In the genomic region with DNA sequence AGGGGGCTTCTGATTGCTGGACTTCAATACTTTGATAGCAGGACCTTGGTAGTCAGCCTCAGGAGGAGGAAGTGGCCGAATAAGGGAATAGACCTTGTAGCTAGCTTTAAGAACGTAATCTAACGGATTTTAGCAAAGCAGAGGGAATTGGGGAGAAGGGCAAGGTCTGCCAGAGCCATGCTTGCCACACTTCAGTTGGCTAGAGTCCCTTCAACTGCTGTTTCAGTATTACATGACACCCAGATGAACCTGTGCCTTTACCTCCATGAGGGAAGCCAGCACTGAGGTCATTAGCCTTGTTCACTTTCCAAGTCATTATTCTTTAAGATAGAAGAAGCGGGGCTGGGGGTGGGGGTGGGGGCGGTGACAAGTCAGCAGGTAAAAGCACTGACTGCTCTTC, we compare ENCODE assay signal across 41 mouse cellular contexts. TPM values are rescaled to one million over a fixed set of nuclear protein-coding genes. Genes with fewer than 3 reads are reported as not detected.
"Had no signal": no experiment of that assay in that cellular context is flagged by ENCODE, and none has a peak within 500 bp of the region (broad histone marks: within the 10 kb centered on the region; RNA-seq: fewer than 3 reads in every experiment).

No protein-coding gene starts in this region.

- H3K27ac ChIP-seq: limb, embryonic 10.5 days; limb, embryonic 12.5 days; limb, embryonic 13.5 days; limb, embryonic 15.5 days; liver, embryonic 12.5 days; liver, embryonic 13.5 days; liver, embryonic 14.5 days; liver, embryonic 15.5 days; lung, embryonic 15.5 days; macrophage; midbrain, embryonic 10.5 days; midbrain, embryonic 12.5 days; midbrain, embryonic 13.5 days; midbrain, embryonic 15.5 days; neural tube, embryonic 12.5 days; neural tube, embryonic 13.5 days had no signal

- H3K4me1 ChIP-seq: limb, embryonic 10.5 days; limb, embryonic 12.5 days; limb, embryonic 13.5 days; limb, embryonic 15.5 days; liver, embryonic 12.5 days; liver, embryonic 13.5 days; liver, embryonic 15.5 days; lung, embryonic 15.5 days; megakaryocyte, embryonic 14.5 days; midbrain, embryonic 10.5 days; midbrain, embryonic 12.5 days; midbrain, embryonic 13.5 days; midbrain, embryonic 15.5 days; neural tube, embryonic 12.5 days; neural tube, embryonic 13.5 days had no signal

- H3K4me3 ChIP-seq: limb, embryonic 10.5 days; limb, embryonic 12.5 days; limb, embryonic 13.5 days; limb, embryonic 15.5 days; liver, embryonic 12.5 days; liver, embryonic 13.5 days; liver, embryonic 15.5 days; lung, embryonic 15.5 days; megakaryocyte, embryonic 14.5 days; midbrain, embryonic 10.5 days; midbrain, embryonic 12.5 days; midbrain, embryonic 13.5 days; midbrain, embryonic 15.5 days; myocyte; neural tube, embryonic 12.5 days; neural tube, embryonic 13.5 days had no signal

- H3K4me2 ChIP-seq: limb, embryonic 12.5 days; limb, embryonic 13.5 days; limb, embryonic 15.5 days; liver, embryonic 11.5 days; liver, embryonic 12.5 days; liver, embryonic 13.5 days; liver, embryonic 15.5 days; lung, embryonic 14.5 days; lung, embryonic 15.5 days; midbrain, embryonic 11.5 days; midbrain, embryonic 12.5 days; midbrain, embryonic 13.5 days; midbrain, embryonic 15.5 days; neural tube, embryonic 12.5 days; neural tube, embryonic 13.5 days had no signal

- H3K9me3 ChIP-seq: limb, embryonic 10.5 days; limb, embryonic 12.5 days; limb, embryonic 13.5 days; limb, embryonic 15.5 days; liver, embryonic 12.5 days; liver, embryonic 13.5 days; liver, embryonic 15.5 days; lung, embryonic 15.5 days; midbrain, embryonic 10.5 days; midbrain, embryonic 12.5 days; midbrain, embryonic 15.5 days; neural tube, embryonic 12.5 days; neural tube, embryonic 13.5 days had no signal

- H3K36me3 ChIP-seq: limb, embryonic 10.5 days; limb, embryonic 12.5 days; limb, embryonic 13.5 days; limb, embryonic 15.5 days; liver, embryonic 12.5 days; liver, embryonic 13.5 days; liver, embryonic 15.5 days; lung, embryonic 15.5 days; midbrain, embryonic 10.5 days; midbrain, embryonic 12.5 days; midbrain, embryonic 13.5 days; midbrain, embryonic 15.5 days; neural tube, embryonic 12.5 days; neural tube, embryonic 13.5 days had no signal

- H3K9ac ChIP-seq: limb, embryonic 12.5 days; limb, embryonic 13.5 days; limb, embryonic 15.5 days; liver, embryonic 12.5 days; liver, embryonic 13.5 days; liver, embryonic 14.5 days; liver, embryonic 15.5 days; lung, embryonic 14.5 days; lung, embryonic 15.5 days; midbrain, embryonic 12.5 days; midbrain, embryonic 13.5 days; midbrain, embryonic 15.5 days; neural tube, embryonic 12.5 days; neural tube, embryonic 13.5 days had no signal

- DNase-seq: left cerebral cortex, postnatal 4 days; liver; liver, embryonic 13.5 days; lung, adult 18-20 months; lung, adult 2 months; lung, embryonic 14.5 days; lung, postnatal 10 days; lung, postnatal 14 days; lung, postnatal 36 days; lung, postnatal 4 days; midbrain, embryonic 14.5 days had no signal

- H3K27me3 ChIP-seq: limb, embryonic 12.5 days; limb, embryonic 13.5 days; limb, embryonic 15.5 days; liver, embryonic 13.5 days; liver, embryonic 15.5 days; lung, embryonic 15.5 days; midbrain, embryonic 12.5 days; midbrain, embryonic 13.5 days; midbrain, embryonic 15.5 days; neural tube, embryonic 12.5 days; neural tube, embryonic 13.5 days had no signal

- ATAC-seq: liver, embryonic 12.5 days; lung, postnatal 0 days; midbrain, embryonic 13.5 days; midbrain, embryonic 15.5 days; midbrain, embryonic 16.5 days had no signal

RNA-seq across cellular contexts. Expression of a gene that starts 14.5 kb away (rescaled TPM):
- total RNA-seq: left cerebral cortex, postnatal 25 days; left cerebral cortex, postnatal 36 days; megakaryocyte progenitor cell, adult 5-6 weeks; megakaryocyte, adult 5-6 weeks; megakaryocyte-erythroid progenitor cell, adult 5-6 weeks; monocyte, adult 5-6 weeks had no signal
- polyA plus RNA-seq: lung, embryonic 14.5 days; macrophage; midbrain, embryonic 10.5 days; midbrain, embryonic 11.5 days; midbrain, embryonic 12.5 days; midbrain, embryonic 13.5 days; myocyte had no signal

RNA-seq across cellular contexts. Expression of a gene that starts 18.0 kb away (rescaled TPM):
- total RNA-seq: megakaryocyte, adult 5-6 weeks; megakaryocyte-erythroid progenitor cell, adult 5-6 weeks; midbrain, postnatal 0 days; monocyte, adult 5-6 weeks had no signal
- polyA plus RNA-seq: liver, embryonic 13.5 days; liver, embryonic 14.5 days; liver, embryonic 16.5 days; lung, embryonic 14.5 days; macrophage; midbrain, embryonic 10.5 days; midbrain, embryonic 12.5 days; midbrain, embryonic 14.5 days; midbrain, embryonic 15.5 days; neural tube, embryonic 11.5 days had no signal

RNA-seq across cellular contexts. Expression of a gene that starts 27.8 kb away (rescaled TPM):
- total RNA-seq: monocyte, adult 5-6 weeks had no signal
